Mouse (Mus musculus) lung, postnatal 4 days (tissue): ENCODE data around the gene Tspyl3.
"Not testable (repeated sequence)": the region's sequence is repeated elsewhere in the genome, so short reads cannot be mapped to it uniquely, and the experiment has no call there.

Source experiments
- DNase-seq, 2 experiments: peaks; one replicate each; pipeline ENCODE4 v3.0.0; 2021

Tspyl3 gene

GRCm38 (mm10) chr2:153224946-153225594, at the start of gene Tspyl3:
Gene Tspyl3, minus strand, starts transcription at chr2:153225441.
- peak; percentile 55 to 59 for DNase-seq

GRCm38 (mm10) chr2:153274919-153275247, 49.6 kb upstream of the Tspyl3 start:
- no peak for DNase-seq

- DNase-seq: not testable (repeated sequence)
Measured at GRCm38 (mm10) chr2:153274200-153274918, 49.1 kb upstream of the Tspyl3 start.

- DNase-seq: not testable (repeated sequence)
Measured at GRCm38 (mm10) chr2:153270231-153270915, 45.1 kb upstream of the Tspyl3 start.

GRCm38 (mm10) chr2:153267331-153267730, 42.1 kb upstream of the Tspyl3 start:
- no peak for DNase-seq

- DNase-seq: no peak
Measured at GRCm38 (mm10) chr2:153263053-153263452, 37.8 kb upstream of the Tspyl3 start.

GRCm38 (mm10) chr2:153259864-153260674, 34.8 kb upstream of the Tspyl3 start:
- DNase-seq: no peak

- DNase-seq: peak in 1 of 2 experiments; percentile 16
Measured at GRCm38 (mm10) chr2:153259030-153259863, 34.0 kb upstream of the Tspyl3 start.

- no peak for DNase-seq
Measured at GRCm38 (mm10) chr2:153256604-153257003, 31.4 kb upstream of the Tspyl3 start.

- DNase-seq: no peak
Measured at GRCm38 (mm10) chr2:153249751-153250150, 24.5 kb upstream of the Tspyl3 start.

- no peak for DNase-seq
Measured at GRCm38 (mm10) chr2:153242156-153242555, 16.9 kb upstream of the Tspyl3 start.

- peak; percentile 93 to 95 for DNase-seq
Measured at GRCm38 (mm10) chr2:153241250-153242014, 16.2 kb upstream of the Tspyl3 start, which contains the start of the genes Plagl2 and Pofut1. Gene Plagl2, minus strand, starts transcription at chr2:153241426. Gene Pofut1, plus strand, starts transcription at chr2:153241533.

GRCm38 (mm10) chr2:153240701-153241235, 15.5 kb upstream of the Tspyl3 start:
- DNase-seq: peak; percentile 36 to 38

GRCm38 (mm10) chr2:153239860-153240480, 14.7 kb upstream of the Tspyl3 start:
- DNase-seq: peak; percentile 18 to 48

- DNase-seq: peak in 1 of 2 experiments; percentile 12
Measured at GRCm38 (mm10) chr2:153239021-153239859, 14.0 kb upstream of the Tspyl3 start.

GRCm38 (mm10) chr2:153238406-153238805, 13.2 kb upstream of the Tspyl3 start:
- no peak for DNase-seq

- no peak for DNase-seq
Measured at GRCm38 (mm10) chr2:153237891-153238290, 12.7 kb upstream of the Tspyl3 start.

- no peak for DNase-seq
Measured at GRCm38 (mm10) chr2:153237193-153237592, 12.0 kb upstream of the Tspyl3 start.

GRCm38 (mm10) chr2:153228523-153228922, 3.3 kb upstream of the Tspyl3 start:
- no peak for DNase-seq
